ENCODE assay signal across 11 mouse cellular contexts in the genomic region with DNA sequence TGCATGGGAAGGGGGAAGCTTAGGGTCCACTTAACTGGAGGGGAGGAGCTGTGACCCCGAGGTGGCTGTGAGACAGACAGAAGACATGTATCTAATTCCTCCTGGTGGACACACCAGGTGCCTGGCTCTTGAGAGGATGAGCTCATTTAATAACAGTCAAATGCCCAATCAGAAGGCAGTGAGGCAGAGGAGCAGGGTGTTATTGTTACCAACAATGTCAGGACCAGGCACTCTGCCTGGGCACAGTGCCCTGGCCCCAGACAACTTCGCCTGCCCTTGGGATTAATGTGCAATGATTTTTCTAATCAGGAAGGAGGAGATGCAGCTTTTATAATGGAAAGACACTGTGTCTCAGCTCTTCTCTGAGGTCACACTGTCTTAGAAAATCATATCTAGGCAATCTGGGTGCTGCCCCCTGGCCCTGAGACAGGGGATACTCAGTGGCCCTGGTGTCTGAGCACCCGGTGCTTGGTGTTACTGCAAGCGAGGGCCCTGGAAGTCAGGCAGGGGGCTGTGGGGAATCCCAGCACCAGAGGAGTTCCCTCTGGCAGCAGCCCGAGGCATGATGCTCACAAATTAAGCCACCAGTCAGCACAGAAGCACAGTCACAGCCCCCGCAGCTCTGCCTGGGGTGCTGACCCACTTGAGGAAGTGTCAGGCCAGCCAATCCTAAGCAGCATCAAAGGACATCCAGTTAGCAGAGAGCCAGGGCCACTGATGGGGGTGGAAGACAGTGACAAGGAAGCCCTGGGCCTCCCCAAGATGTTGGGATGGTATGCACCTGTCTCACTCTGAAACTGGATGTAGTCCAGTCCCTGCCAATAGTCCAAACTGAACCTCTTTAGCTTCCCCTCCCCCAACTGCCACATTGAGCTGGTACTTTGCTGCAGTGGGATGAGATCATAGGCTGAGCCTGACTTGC.
DNase-seq lines count a peak whose midpoint lies in the region; ATAC-seq lines count a peak whose summit lies in the region.
"Had no signal": no experiment of that assay in that cellular context is flagged by ENCODE, and none has a peak within 500 bp of the region (broad histone marks: within the 10 kb centered on the region; RNA-seq: fewer than 3 reads in every experiment).

No protein-coding gene starts in this region.

- WGBS in hindbrain, embryonic 15.5 days: 50% methylated on average over 6 of the region's 6 CpGs

- no peak overlapping the region for H3K9ac ChIP-seq in hindbrain, embryonic 15.5 days
- H3K9ac ChIP-seq: limb, embryonic 15.5 days had no signal

- DNase-seq in adrenal gland, adult 2 months: peak; percentile 40
- DNase-seq in adrenal gland, postnatal 4 days (ENCODE audit: low spot score in 2 of 2): no peak
- peak; percentile 46 for DNase-seq in ovary, adult 18-20 months (ENCODE audit: low spot score)
- no peak for DNase-seq in ovary, postnatal 10 days (ENCODE audit: low spot score)
- DNase-seq in retina, postnatal 1 day: peak; percentile 79
- DNase-seq in thymus, postnatal 0 days (ENCODE audit: low spot score): no peak
- DNase-seq in heart, adult 8-10 months (ENCODE audit: low spot score): no peak
- DNase-seq: adrenal gland, adult 8-10 months had no signal

- H3K27ac ChIP-seq in hindbrain, embryonic 15.5 days (replicated peaks): 0 out of 2 replicates have a peak overlapping the region, but pooled peaks have one; percentile 22
- H3K27ac ChIP-seq: limb, embryonic 15.5 days had no signal

- H3K4me2 ChIP-seq in hindbrain, embryonic 15.5 days: no peak overlapping the region
- H3K4me2 ChIP-seq: limb, embryonic 15.5 days had no signal

- H3K27me3 ChIP-seq in hindbrain, embryonic 15.5 days: no peaks in the 10 kb centered on the region
- H3K27me3 ChIP-seq: limb, embryonic 15.5 days had no signal

- ATAC-seq in hindbrain, embryonic 15.5 days (ENCODE audit: low FRiP score, low read depth): no peak

- H3K4me1 ChIP-seq in hindbrain, embryonic 15.5 days (replicated peaks): peaks cover 84% of the 10 kb centered on the region

- no peak overlapping the region for H3K4me3 ChIP-seq in hindbrain, embryonic 15.5 days
- H3K4me3 ChIP-seq: limb, embryonic 15.5 days had no signal

- no peaks in the 10 kb centered on the region for H3K36me3 ChIP-seq in hindbrain, embryonic 15.5 days
- H3K36me3 ChIP-seq: G1E had no signal

- no peaks in the 10 kb centered on the region for H3K9me3 ChIP-seq in hindbrain, embryonic 15.5 days
- H3K9me3 ChIP-seq: G1E; limb, embryonic 15.5 days had no signal

Comparison
In these comparisons a context has a peak if more than half of its experiments do, and no peak if none do; other contexts are left out.
1. DNase-seq: peak in adrenal gland, adult 2 months (single experiment), ovary, adult 18-20 months (single experiment) and retina, postnatal 1 day (single experiment); none in adrenal gland, postnatal 4 days (0 of 2), ovary, postnatal 10 days (single experiment), thymus, postnatal 0 days (single experiment) and heart, adult 8-10 months (single experiment).